Mouse (Mus musculus) bone marrow, adult 2 months (tissue): ENCODE data around the gene Zfp217.
"Not testable (repeated sequence)": the region's sequence is repeated elsewhere in the genome, so short reads cannot be mapped to it uniquely, and the experiment has no call there.

Source experiments
- CTCF ChIP-seq: fragments of 200-500 bp; IDR thresholded peaks from 2 replicates; pipeline ENCODE4 v1.5.1; 2011; ENCODE audit warnings: low read length, control low read depth; ENCODE audit not compliant: control insufficient read depth, insufficient read depth
- POLR2A ChIP-seq: fragments of 200-500 bp; IDR thresholded peaks from 2 replicates; pipeline ENCODE4 v1.6.1; 2011; ENCODE audit warnings: low read depth, mild to moderate bottlenecking, control low read depth, low read length, borderline replicate concordance; ENCODE audit not compliant: control insufficient read depth

- not testable (repeated sequence) for TF ChIP-seq POLR2A, CTCF
Measured at GRCm38 (mm10) chr2:170180769-170181168, 32.9 kb upstream of the Zfp217 start.
